Mouse (Mus musculus) myocyte (in vitro differentiated cells): ENCODE data around the gene Vwa5b1.

Source experiments
- CEBPB ChIP-seq: IDR thresholded peaks from 2 replicates; pipeline ENCODE4 v1.6.1; 2011; ENCODE audit warnings: mild to moderate bottlenecking, moderate library complexity; ENCODE audit not compliant: poor library complexity, insufficient read depth, severe bottlenecking
- E2F4 ChIP-seq: IDR thresholded peaks from one replicate; pipeline ENCODE4 v1.6.1; 2011; ENCODE audit warnings: mild to moderate bottlenecking, control low read depth, moderate library complexity; ENCODE audit not compliant: insufficient read depth
- MAX ChIP-seq: IDR thresholded peaks from one replicate; pipeline ENCODE4 v1.6.1; 2011; ENCODE audit warnings: low read depth, mild to moderate bottlenecking, control low read depth
- MYOD1 ChIP-seq, 3 experiments: IDR thresholded peaks; one replicate each; pipeline ENCODE4 v1.6.1; 2011; ENCODE audit warnings: control low read depth in 2 of 3, low read depth in 2 of 3, mild to moderate bottlenecking in 2 of 3, moderate library complexity in 1 of 3; ENCODE audit not compliant: insufficient read length in 2 of 3, control insufficient read depth in 1 of 3
- MYOG ChIP-seq, 3 experiments: IDR thresholded peaks; one replicate each; pipeline ENCODE4 v1.6.1; 2011; ENCODE audit warnings: control low read depth in 2 of 3, low read depth in 2 of 3, mild to moderate bottlenecking in 2 of 3; ENCODE audit not compliant: insufficient read length in 2 of 3, control insufficient read depth in 1 of 3, insufficient read depth in 1 of 3
- POLR2A ChIP-seq: IDR thresholded peaks from one replicate; pipeline ENCODE4 v1.6.1; 2011; ENCODE audit warnings: low read depth, mild to moderate bottlenecking, control low read depth, moderate library complexity; ENCODE audit not compliant: insufficient read length
- POLR2AphosphoS2 ChIP-seq: IDR thresholded peaks from one replicate; pipeline ENCODE4 v1.6.1; 2011; ENCODE audit warnings: low read depth, control low read depth; ENCODE audit not compliant: insufficient read length
- REST ChIP-seq: IDR thresholded peaks from one replicate; pipeline ENCODE4 v1.6.1; 2011; ENCODE audit warnings: mild to moderate bottlenecking, control low read depth, moderate library complexity; ENCODE audit not compliant: insufficient read depth, insufficient read length
- SRF ChIP-seq: IDR thresholded peaks from one replicate; pipeline ENCODE4 v1.6.1; 2011; ENCODE audit warnings: low read depth; ENCODE audit not compliant: control insufficient read depth, insufficient read length
- TCF12 ChIP-seq: IDR thresholded peaks from one replicate; pipeline ENCODE4 v1.6.1; 2011; ENCODE audit warnings: mild to moderate bottlenecking, control low read depth; ENCODE audit not compliant: poor library complexity, insufficient read depth, severe bottlenecking
- TCF3 ChIP-seq: IDR thresholded peaks from one replicate; pipeline ENCODE4 v1.6.1; 2011; ENCODE audit warnings: low read depth, control low read depth; ENCODE audit not compliant: insufficient read length

GRCm38 (mm10) chr4:138597904-138598347 is 37.8 kb downstream of the Vwa5b1 start:
- TF ChIP-seq MYOG (IDR thresholded peaks at IDR 0.05; ENCODE audit: control insufficient read depth in 1 of 3, insufficient read depth in 1 of 3, insufficient read length in 2 of 3, low read depth in 2 of 3) (no peak), MAX (no peak), POLR2A (no peak), E2F4 (no peak), REST (peak; percentile 81), TCF12 (no peak), CEBPB (no peak), POLR2AphosphoS2 (no peak), MYOD1 (IDR thresholded peaks at IDR 0.05; ENCODE audit: control insufficient read depth in 1 of 3, insufficient read length in 2 of 3, low read depth in 2 of 3) (no peak), SRF (no peak), TCF3 (no peak)
